Mouse (Mus musculus): ENCODE data around the gene Hist1h2ag.

DNA sequence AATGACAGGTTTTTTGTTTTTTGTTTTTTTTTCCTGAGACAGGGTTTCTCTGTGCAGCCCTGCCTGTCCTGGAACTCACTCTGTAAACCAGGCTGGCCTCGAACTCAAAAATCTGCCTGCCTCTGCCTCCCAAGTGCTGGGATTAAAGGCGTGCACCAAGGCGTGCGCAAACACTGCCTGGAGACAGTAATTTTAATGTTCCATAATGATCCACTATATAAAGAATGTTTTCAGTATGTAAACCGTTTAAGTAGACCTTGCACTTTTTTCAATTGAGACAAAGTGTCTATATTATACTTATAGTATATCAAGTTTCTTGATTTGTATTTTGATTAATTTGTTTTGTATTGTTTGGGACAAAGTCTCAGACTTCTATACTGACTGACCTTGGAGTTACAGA lies 3.4 kb downstream of the Hist1h2ag start:
- TF ChIP-seq CTCF (IDR thresholded peaks at IDR 0.05; ENCODE audit: low read depth, low read length) = no peak
- TF ChIP-seq GATA1 (IDR thresholded peaks at IDR 0.05; ENCODE audit: borderline replicate concordance, low read length) = no peak
- TF ChIP-seq TAL1 (conservative IDR thresholded peaks at IDR 0.05; ENCODE audit: low read depth, low read length) = no peak
- TF ChIP-seq POLR2AphosphoS5 (IDR thresholded peaks at IDR 0.05; ENCODE audit: insufficient replicate concordance, low read depth, low read length) = no peak
- no peak for TF ChIP-seq GATA2 (IDR thresholded peaks at IDR 0.05; ENCODE audit: borderline replicate concordance, low read depth, low read length)

Data from G1E (cell line).